Mouse (Mus musculus) MEL-GATA-1-ER (cell line): ENCODE results near the gene Gtf3c5.

Source experiments
- DNase-seq: peaks from one replicate; pipeline ENCODE4 v3.0.0-alpha.2; 2012; ENCODE audit warnings: low read depth; ENCODE audit errors: extremely low read depth

Gtf3c5 gene

GRCm38 (mm10) chr2:28583651-28584050 lies at the start of gene Gtf3c5:
Gene Gtf3c5, minus strand, starts transcription at chr2:28583751.
- no peak for DNase-seq

- DNase-seq: no peak
Measured at GRCm38 (mm10) chr2:28633136-28633535, 49.6 kb upstream of the Gtf3c5 start.

GRCm38 (mm10) chr2:28632626-28633025 lies 49.1 kb upstream of the Gtf3c5 start:
- no peak for DNase-seq

GRCm38 (mm10) chr2:28629911-28630381 lies 46.4 kb upstream of the Gtf3c5 start:
- no peak for DNase-seq

- DNase-seq: no peak
Measured at GRCm38 (mm10) chr2:28628053-28628452, 44.5 kb upstream of the Gtf3c5 start.

GRCm38 (mm10) chr2:28626038-28626437 lies 42.5 kb upstream of the Gtf3c5 start:
- DNase-seq: no peak

- DNase-seq: no peak
Measured at GRCm38 (mm10) chr2:28624870-28625269, 41.3 kb upstream of the Gtf3c5 start.

GRCm38 (mm10) chr2:28622521-28623124 lies 39.1 kb upstream of the Gtf3c5 start:
- DNase-seq: no peak

- peak; percentile 81 for DNase-seq
Measured at GRCm38 (mm10) chr2:28621664-28622171, 38.2 kb upstream of the Gtf3c5 start, which contains the start of gene Gfi1b. Gene Gfi1b, minus strand, starts transcription at chr2:28621982.

- no peak for DNase-seq
Measured at GRCm38 (mm10) chr2:28621111-28621510, 37.6 kb upstream of the Gtf3c5 start.

GRCm38 (mm10) chr2:28620522-28620921 lies 37.0 kb upstream of the Gtf3c5 start:
- DNase-seq: no peak

GRCm38 (mm10) chr2:28619369-28619768 lies 35.8 kb upstream of the Gtf3c5 start:
- peak; percentile 30 for DNase-seq

GRCm38 (mm10) chr2:28618777-28619336 lies 35.3 kb upstream of the Gtf3c5 start:
- no peak for DNase-seq

- DNase-seq: peak; percentile 76
Measured at GRCm38 (mm10) chr2:28617498-28618486, 34.2 kb upstream of the Gtf3c5 start.

- no peak for DNase-seq
Measured at GRCm38 (mm10) chr2:28616874-28617273, 33.3 kb upstream of the Gtf3c5 start.

GRCm38 (mm10) chr2:28616358-28616757 lies 32.8 kb upstream of the Gtf3c5 start:
- peak; percentile 56 for DNase-seq

- no peak for DNase-seq
Measured at GRCm38 (mm10) chr2:28613599-28613998, 30.0 kb upstream of the Gtf3c5 start.

- no peak for DNase-seq
Measured at GRCm38 (mm10) chr2:28612436-28613063, 29.0 kb upstream of the Gtf3c5 start.

- DNase-seq: no peak
Measured at GRCm38 (mm10) chr2:28611407-28611787, 27.8 kb upstream of the Gtf3c5 start.

GRCm38 (mm10) chr2:28610716-28611406 lies 27.3 kb upstream of the Gtf3c5 start:
- DNase-seq: no peak

- no peak for DNase-seq
Measured at GRCm38 (mm10) chr2:28609851-28610250, 26.3 kb upstream of the Gtf3c5 start.
